Mouse (Mus musculus): ENCODE results near the gene Atxn2.
"Not testable (repeated sequence)": the region's sequence is repeated elsewhere in the genome, so short reads cannot be mapped to it uniquely, and the experiment has no call there.

The Atxn2 gene

GRCm38 (mm10) chr5:121834991-121835747, 124.0 kb downstream of the Atxn2 start:
- no peak for DNase-seq (ENCODE audit: low read depth, low spot score)

- no peak for DNase-seq (ENCODE audit: low read depth, low spot score)
Observed at GRCm38 (mm10) chr5:121835949-121836691, 125.0 kb downstream of the Atxn2 start.

DNA sequence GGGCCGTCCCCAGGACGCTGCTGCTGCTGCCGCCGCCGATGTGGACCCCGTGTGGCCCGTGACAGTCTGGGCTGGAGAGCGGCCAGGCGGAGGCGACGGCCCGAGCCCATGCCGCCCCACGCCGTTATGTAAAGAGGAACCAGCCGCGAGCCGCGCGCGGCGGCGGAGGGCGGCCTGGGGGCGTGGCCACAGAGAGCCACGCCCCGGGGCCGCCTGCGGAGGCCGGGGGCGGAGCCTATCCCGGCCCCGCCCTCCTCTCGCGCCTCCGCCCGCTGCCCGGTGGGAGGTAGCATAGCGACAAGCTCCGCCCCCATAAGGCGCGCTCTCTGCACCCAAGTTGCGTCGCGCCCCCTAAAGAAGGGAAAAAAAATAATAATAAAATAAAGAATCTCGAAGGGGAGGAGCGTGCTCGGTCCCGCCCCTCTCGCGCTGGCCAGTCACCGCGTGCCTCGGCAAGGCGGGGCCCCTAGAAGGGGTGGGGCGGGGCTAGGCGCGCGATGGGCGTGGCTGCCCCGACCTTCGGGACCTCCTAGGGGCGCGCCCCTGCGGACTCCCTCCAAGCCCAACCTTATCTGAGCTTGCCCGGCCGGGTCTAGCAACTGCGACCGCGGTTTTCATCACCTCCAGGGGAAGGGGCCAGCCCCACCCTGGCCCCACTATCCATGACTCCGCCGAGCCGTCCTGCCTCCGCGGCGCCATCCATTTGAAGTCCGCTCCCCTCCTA, 125.7 kb downstream of the Atxn2 start:
- DNase-seq (ENCODE audit: low read depth, low spot score) = peak; percentile 98

- peak; percentile 89 for DNase-seq (ENCODE audit: low read depth, low spot score)
Observed at GRCm38 (mm10) chr5:121837441-121838340, 126.6 kb downstream of the Atxn2 start, which contains the start of gene Sh2b3. Gene Sh2b3, minus strand, starts transcription at chr5:121837646.

DNA sequence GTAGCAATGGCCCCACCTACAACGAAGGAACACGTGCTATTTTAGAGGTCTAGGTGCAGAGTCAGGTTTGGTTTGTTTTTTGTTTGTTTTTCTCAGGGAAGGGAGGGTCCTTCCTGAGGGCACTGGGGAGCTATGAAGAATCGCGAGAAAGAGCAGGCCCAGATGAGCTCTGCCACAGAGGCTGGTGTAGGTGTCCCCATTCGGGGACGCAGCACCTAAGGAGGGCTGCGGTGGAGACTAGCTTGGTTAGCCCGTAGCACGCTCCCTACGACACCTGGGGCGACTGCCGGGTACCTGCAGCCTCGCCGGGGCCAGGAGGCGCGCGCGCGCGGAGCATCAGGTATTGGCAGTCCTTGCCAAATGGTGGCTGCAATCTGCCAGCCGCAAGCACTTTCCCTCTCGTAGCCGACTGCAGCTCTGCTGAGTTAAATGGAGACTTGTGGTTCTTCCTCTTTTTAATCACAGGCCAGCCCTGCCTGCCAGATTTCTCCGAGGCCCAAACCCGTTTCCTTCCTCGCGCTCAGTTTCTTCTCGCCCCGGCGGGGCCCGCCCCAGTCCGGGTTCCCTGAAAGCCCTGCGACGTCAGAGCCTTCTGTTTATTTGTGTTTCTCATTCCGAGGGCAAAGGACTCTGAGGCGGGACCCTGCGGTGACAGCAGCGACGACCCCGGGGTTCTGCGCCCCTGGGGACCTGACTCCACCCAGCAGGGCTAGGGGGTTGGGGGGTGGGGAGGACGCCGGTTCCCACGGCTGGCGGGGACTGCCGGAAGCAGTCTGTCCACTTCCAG, 127.4 kb downstream of the Atxn2 start:
- DNase-seq (ENCODE audit: low read depth, low spot score) = peak; percentile 63

- DNase-seq (ENCODE audit: low read depth, low spot score) = no peak
Observed at GRCm38 (mm10) chr5:121839128-121839473, 128.0 kb downstream of the Atxn2 start.

DNA sequence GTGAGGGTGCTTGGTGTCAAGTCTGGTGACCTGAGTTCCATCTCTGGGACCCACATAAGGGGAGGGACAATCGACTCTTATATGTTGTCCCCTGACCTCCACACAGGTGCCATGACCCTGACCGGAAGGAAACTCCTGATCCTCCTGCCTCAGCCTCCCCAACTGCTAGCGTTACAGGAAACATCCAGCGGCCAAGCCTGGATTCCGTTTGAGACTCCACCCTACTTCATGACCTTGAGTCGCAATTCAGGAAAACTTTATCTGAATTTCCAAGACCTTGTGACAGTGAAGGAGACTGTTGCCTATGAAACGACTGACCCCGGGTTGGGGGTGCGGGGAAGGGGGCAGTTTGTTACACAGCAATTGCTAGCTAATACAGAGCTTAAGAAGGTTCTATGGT, 130.4 kb downstream of the Atxn2 start:
- peak; percentile 68 for DNase-seq (ENCODE audit: low read depth, low spot score)

GRCm38 (mm10) chr5:121841973-121842372, 130.8 kb downstream of the Atxn2 start:
- DNase-seq (ENCODE audit: low read depth, low spot score) = peak; percentile 59

DNA sequence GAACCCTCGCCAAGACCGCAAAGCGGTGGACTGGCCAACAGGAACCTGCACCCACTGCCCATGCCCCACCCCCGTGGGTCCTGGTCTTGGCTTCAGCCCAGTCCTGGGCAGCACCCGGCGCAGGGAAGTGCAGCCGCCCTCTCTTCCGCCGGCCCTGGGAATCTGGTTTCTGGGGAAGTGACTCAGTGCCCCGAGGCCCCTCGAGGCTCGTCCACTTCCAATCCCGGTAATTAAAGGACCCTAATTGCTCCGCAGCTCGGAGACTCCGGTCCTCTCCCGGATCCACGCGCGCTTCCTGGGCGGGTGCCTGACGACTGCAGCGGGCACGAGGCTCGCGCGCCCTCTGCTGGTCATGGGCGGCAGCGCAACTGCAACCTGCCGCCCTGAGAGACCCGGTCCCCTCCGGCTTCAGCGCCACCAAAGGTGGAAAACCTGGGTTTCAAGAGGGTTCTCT, 131.6 kb downstream of the Atxn2 start:
- peak; percentile 85 for DNase-seq (ENCODE audit: low read depth, low spot score)

- DNase-seq (ENCODE audit: low read depth, low spot score) = peak; percentile 75
Observed at GRCm38 (mm10) chr5:121843138-121843905, 132.2 kb downstream of the Atxn2 start.

DNA sequence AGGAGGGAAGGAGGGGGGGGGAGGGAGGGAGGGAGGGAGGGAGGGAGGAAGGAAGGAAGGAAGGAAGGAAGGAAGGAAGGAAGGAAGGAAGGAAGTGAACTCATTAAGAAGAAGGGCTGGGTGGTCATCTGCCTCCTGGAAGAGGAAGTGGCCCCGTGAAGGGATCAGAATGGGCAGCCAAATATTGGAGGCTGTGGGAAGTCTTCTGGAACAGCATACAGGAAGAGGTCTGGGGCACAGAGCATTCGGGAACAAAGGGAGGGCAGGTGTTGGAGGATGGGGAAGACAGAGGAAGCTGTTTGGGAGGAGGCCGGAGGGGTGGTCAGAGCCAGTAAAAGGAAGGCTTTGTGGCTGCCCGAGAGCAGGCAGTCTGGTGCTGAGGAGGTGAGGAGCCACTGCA, 134.2 kb downstream of the Atxn2 start:
- no peak for DNase-seq (ENCODE audit: low read depth, low spot score)

DNA sequence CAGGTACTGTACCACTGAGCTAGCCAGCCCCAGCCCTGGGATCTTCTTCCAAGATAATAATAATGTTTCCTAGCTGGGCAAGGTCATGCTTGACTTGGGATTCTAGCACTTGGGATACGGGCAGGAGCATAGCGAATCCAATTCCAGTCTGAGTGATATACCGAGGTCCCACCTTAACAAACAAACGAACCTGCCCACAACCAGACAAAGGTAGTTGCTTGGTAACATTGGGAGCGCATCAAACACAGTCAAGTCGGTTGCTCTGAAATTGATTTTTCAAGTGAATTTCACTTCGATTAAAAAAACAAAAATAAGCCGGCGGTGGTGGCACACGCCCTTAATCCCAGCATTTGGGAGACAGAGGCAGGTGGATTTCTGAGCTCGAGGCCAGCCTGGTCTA, 135.2 kb downstream of the Atxn2 start:
- DNase-seq (ENCODE audit: low read depth, low spot score) = peak; percentile 55

- DNase-seq (ENCODE audit: low read depth, low spot score) = not testable (repeated sequence)
Observed at GRCm38 (mm10) chr5:121847269-121847668, 136.1 kb downstream of the Atxn2 start.

DNA sequence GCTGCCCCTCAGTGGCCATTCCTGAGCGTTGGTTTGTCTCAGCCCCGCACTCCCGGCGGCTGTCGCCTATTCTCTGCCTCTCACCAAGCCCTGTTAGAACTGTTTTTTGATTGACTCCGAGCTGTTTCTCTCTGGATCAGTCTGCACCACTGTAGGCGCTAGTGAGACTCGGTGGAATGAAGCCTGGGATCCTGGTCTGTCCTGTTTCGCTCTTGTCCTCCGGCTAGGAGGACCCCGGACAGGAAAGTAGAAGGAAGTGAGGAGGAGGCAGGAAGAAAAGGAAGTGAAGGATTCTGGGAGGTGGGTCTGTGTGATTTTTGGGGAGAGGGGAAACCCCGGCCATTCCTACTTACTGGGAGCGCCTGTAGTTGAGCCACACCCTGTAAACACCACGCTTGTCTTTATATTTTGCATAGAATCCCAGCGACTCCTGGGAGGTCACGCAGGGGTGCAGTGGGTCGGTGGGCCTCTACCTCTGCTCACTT, 136.9 kb downstream of the Atxn2 start:
- peak; percentile 66 for DNase-seq (ENCODE audit: low read depth, low spot score)

- DNase-seq (ENCODE audit: low read depth, low spot score) = peak; percentile 97
Observed at GRCm38 (mm10) chr5:121848743-121849142, 137.6 kb downstream of the Atxn2 start, which contains the start of gene Pheta1. Gene Pheta1, plus strand, starts transcription at chr5:121848984.

- no peak for DNase-seq (ENCODE audit: low read depth, low spot score)
Observed at GRCm38 (mm10) chr5:121849478-121850349, 138.6 kb downstream of the Atxn2 start.

DNA sequence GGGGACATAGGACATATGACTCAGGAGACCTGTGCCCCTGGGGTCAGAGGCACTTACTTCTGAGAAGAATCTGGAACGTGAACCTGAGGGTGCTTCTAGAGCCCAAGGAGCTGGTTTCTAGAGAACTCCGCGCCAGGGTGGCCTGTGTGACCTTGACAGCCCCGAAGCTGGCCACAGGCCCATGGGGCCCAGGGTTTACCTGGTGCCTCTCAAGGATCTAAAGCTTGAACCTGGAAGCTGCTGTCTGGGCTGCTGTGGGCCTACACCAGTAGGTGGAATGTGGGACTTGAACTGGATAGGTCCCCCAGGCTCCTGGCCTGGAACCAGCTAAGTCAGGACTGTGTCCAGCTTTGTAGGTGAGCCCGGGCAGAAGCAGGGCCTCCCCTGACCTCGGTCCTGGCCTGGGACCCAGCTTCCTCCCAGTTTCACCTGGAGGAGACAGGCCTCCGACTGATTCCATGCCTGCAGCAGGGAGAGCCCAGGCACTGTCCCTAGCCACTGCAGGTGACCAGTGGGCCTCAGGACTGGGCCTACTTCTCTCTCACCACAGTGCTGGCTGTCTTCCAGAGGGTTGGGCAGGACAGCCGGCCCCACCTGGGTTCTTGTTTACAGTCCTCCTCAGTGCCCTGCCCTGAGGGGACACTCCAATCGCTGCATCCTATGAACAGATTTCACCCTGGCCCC, 142.4 kb downstream of the Atxn2 start:
- no peak for DNase-seq (ENCODE audit: low read depth, low spot score)

- DNase-seq (ENCODE audit: low read depth, low spot score) = no peak
Observed at GRCm38 (mm10) chr5:121854768-121855167, 143.6 kb downstream of the Atxn2 start.
